Mouse (Mus musculus) stomach, postnatal 0 days (tissue): ENCODE data around the gene Itga1.

Experiments used
- CTCF ChIP-seq: IDR thresholded peaks from 2 replicates; pipeline ENCODE4 v1.5.1; 2016; ENCODE audit warnings: antibody characterized with exemption, low read depth, mild to moderate bottlenecking, moderate library complexity
- EP300 ChIP-seq: optimal IDR thresholded peaks from 2 replicates; pipeline ENCODE3; 2016; ENCODE audit warnings: antibody characterized with exemption

DNA sequence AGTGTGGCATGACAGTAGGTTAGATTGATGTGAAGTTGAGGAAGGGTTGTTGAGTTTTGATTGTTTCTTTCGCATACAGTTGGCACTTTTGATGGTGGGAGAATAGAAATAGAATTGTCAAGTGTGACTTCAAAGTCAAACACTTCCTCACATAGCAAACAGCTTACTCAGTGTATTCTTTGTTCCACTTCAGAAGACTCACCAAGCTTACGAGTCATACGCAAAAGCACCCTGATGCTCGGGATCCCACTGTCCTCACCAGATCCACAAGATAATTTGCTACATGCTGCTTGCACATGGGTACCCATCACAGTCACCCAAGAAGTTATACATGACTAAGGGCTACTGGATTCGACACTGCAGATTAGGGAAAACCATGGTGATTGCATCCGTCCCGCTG, 36.7 kb upstream of the Itga1 start:
- TF ChIP-seq EP300 (no peak), CTCF (no peak)
